Mouse (Mus musculus): ENCODE data around the gene Fam185a.

Gene Fam185a

DNA sequence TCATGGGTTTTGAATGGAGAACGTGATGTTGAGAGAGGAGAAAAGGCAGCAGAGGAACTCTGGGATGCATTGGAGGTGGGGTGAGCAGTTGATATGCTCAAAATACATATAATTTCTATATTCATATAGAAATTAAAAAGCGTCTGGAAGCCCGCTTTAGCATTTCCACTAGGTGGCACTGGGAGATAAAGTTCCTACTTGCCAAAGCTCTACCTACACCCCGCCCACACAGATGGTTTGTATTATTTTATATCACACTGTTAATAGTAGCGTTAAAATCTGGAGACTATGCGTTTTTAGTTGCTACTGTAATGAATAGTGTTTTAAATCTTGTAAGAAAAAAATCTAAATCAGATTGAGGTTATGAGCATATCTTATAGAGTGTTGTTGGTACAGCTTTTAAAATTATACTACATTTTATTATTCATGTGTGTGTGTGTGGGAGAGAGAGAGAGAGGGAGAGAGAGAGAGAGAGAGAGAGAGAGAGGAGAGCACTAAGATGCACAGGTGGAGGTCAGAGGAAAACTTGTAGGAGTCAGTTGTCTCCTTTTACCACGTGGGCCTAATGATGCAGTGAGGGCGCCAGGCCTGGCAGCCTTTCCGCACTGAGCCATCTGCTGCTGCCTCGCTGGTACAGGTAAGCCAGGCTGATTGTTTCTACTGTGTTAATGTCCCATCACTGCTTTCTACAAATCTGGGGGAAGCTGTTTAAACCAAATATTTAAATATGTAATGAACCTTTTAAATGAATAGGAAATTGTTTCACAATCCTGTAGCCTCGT is 9.6 kb downstream of the Fam185a start:
- peak; percentile 24 for DNase-seq

DNA sequence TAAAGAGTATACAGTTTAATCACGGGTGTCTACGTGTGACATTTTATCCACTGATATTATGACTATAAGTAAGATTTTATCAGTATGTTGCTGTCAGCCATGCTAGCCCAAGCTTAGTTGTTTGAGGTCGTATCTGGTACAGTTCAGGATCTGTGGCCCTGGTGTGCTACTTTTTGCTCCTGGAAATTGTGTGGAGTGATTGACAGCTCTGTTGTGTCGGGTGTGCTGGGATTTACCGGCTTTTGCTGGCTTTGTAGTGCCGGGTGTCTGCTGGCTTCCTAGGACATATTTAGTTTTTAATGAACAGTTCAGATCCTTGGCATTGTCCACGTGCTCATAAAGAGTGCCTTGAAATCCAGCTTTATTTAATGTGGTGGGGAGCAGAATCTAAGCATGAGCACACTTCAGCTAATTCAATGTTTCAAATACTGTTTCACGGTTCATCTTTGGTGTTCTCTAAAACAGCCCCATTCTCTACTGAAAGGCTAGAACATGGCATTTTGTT is 11.8 kb downstream of the Fam185a start:
- no peak for DNase-seq

DNA sequence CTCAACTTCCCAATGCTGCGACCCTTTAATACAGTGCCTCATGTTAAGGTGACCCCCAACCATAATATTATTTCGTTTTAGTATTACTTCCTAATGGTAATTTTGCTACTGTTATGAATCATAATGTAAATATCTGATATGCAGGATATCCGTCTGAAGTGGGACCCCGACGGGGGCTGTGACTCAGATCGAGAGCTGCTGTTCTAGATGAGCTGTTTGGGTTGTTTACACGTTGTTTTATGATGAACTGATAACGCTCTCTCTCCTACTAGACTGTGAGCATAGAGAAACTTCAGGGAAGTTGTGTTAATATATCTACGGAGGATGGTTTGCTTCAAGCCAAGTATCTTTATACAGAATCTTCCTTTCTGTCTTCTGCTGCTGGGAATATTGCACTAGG is 13.7 kb downstream of the Fam185a start:
- DNase-seq: no peak

DNA sequence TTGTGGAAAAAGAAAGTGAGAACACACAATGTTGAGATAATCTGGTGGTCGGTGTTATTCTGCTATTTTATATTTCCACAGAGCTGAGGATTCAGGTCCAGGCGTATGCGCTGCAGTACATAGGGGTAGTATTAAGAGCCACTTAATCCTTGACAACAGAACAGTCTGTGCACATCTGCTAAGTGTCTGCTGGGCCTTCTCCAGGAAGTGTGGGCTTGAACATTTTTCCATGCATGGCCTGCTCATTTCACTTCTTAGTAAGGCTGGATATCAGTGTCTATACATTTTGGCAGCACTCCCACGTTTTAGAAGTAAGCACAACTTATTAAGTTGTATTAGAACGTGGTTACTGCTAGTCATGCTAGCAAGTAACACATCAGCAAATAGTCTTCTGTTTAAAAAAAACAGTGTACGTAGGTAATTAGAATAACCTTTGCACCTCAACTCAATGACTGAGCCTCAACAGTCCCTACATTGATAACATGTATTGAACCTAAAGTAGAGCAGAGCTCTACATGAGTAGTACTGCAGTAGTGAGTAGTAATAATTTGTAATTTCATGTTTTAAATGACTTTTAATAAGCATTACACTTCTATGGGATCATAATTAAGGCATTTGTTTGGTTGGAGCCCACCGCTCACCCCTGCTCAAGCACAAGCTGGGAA is 14.8 kb downstream of the Fam185a start:
- no peak for DNase-seq

DNA sequence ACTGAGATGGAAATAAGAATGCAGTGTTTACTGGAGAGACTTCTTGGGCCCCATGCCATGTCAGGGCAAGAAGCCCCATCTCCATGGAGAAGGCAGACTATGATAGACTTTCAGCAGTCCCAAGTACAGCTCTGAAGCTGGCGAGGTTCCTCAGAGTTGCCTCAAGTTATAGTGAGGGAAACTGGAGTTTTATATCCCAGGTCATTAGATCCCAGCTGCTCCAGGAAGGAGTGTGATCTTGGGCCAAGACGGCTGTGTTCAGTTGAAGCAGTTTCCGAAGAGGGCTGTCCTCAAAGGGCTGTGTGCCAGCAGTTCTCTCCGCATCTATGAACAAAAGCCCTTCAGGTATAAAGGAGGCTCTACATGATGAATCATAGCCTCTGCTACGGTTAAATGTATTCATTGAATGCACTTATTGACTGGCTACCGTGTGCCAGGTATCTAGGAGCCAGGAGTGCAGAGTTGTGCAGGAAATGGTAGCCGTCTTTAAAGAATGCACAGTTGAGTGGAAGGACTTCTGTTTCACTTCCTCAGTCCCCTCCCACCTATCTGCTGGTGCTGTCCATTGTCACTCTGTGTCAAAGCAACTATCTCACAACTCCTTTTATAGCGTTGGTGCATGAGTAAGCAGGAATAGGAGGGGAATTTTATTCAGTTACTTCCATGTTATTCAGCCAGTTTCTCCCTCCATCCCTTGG is 16.2 kb downstream of the Fam185a start:
- DNase-seq: peak; percentile 53

DNA sequence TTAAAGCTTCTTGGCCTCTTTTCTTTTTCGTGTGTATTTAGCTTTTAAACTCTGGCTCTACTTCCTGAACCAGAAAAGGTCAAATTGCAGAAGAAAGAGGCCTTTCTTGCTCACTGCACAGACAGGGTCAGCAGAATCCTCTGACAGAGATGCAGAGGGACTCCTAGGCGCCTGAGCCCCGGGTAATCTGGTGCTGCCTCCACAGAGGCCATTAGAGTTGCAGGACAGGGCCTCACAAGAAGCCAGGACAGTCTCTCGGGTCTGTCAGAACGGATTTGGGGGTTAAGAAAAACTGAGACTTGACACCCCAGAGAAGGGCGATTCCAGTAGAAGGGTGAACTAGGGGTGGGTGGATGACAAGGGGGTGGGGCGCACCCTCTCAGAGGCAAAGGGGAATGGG is 42.6 kb downstream of the Fam185a start:
- no peak for DNase-seq

DNA sequence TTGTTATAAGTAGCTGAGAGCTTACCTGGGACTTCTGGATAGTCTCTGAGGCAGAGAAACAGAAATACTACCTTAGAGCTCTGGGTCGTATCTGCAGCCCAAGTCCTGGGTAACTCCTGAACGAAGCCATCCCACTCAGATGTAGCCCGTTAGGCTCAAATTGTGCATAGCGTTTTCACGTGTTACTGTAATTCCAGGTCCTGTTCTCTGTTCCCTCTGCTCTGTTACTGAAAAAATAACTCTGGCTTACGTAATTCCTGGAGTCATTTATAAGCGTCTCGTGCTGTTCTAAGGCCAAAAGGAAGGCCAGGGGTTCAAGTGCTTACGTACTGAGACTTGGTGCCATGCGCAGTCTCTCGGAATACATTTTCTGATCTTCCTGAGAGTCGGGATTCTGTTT is 43.3 kb downstream of the Fam185a start:
- no peak for DNase-seq

DNA sequence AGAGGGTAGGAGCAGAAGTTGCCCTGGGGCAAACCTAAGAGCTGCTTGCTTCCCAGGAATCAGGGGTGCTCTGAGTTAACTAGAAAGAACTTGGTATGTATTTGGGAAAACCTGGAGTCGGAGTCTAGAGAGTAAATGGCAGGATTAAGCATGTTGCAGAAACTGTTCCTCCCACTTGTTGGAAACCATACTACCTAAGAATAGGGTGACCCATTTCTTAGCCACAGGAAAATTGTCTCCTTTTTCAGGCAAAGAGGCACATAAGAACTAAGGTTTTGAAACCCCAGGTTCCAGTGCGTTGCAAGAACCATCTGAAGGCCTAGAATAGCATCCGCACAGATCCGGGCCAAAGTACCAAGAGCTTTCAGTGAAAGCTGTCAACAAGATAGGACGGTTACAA is 53.7 kb downstream of the Fam185a start:
- DNase-seq: no peak

DNA sequence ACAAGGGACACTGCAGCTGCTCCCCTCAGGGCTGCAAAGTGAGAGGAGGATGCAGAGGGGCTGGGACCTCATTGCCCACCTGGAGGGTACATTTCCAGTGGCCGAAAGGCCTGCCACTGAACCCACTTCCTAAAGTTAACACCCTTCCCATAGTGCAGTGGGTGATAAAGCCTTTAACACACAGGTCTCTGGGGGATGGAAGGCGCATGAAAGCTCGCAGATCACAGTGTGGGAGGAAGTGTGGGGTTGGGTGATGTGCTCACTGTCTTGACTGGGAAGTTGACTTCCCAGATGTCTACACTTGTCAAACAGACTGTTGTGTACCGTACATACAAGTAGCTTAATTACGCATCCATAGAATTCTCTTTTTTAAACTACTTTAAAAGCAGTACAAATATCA is 55.0 kb downstream of the Fam185a start:
- DNase-seq: no peak

DNA sequence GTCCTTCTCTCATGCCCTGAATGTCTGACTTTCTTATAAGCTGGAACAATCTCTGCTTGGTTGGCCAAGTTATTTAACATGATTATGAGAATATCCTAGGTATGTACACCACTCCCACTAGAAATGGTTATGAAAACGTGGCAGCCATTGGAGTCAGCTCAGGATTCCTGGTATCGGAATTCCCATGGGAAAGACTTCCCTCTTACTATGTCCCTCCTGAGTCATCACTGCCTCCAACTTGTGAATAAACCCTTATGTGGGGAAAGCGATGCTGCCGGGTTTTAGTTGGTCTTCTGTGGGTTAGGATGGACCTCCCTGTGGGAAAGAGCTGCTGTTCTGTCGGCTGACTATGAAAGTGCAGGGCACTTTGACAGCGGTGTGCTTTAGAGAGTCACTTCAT is 56.8 kb downstream of the Fam185a start:
- DNase-seq: no peak

DNA sequence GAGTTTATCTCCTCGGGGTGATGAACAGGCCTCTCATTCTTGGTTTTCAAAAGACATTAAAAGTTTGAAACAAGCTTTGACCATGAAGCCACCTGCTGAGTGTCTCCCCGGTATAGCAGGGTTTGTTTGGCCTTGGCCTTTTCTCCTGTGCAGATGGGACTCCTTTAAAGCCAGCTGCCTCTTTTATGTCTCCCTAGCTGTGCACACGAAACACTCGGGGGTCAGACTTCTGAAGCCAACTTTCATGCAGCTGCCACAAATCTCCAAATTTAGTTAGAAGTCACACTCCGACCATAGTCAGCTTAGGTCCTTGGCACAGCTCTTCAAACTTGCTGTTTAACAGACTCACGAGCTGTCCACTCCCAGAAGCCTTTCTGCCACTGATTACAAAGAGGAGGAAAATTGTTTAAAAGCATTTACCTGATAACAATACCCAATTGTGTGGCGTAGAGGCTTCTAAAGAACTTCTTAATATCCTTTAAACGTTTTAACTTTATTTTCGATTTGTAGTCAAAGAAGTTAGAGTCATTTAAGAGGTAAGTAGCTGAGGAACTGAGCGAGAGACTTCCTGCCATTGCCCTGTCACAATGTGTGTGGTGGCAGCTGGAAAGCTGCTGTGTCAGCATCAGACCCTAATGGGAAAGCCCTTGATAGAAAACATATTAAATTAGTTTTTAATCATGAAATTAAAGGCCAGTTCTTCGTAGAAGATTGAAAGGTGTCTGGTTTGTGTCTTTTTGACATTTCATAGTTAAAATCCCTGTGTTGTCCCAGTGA is 57.9 kb downstream of the Fam185a start:
- no peak for DNase-seq

DNA sequence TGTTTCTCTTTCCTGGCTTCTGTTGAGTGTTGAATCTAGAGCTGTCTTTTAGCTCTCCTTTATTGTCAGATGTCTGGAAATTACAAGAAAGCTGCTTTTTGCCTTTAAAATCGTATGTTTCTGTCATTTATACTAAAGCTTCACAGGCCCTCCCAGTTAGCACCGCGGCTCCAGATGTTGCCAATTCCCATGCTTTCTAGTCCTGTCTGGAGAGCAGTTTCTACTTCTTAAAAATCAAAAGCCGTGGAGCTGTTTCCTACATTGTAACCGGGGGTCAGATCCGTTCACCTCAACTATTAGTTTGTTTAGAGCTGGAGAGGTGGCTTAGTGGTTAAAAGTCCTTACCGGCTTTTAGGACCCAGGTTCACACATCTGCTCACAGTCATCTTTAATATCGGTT is 58.5 kb downstream of the Fam185a start:
- DNase-seq: no peak

DNA sequence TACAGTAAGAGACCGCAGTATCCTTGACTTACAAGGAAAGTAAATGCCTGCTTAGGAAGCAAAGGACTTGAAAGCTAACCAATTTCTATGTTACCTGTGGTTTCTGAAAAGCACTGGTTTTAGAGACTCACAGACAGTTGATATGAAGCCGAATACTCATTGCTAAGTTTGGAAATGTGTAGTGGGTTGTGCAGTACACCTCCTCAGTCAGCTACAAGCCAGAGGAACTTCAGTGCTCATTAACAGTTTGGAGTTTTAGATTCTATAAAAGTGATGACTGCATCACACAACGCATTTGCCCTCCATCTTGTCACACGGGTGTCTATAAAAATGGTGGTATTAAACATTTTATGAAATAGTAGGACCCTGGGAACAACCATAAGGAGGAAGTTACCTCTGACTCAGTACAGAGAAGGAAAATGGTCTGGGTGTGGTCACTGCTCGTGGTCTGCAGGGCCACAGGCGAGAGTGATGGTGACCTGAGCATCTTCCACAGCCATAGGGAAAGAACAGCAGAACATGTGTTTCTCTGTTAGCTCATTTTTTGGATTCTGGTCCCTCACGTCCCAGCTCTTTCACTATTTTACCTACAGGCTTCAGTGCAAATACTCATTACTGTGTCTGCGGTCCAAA is 60.6 kb downstream of the Fam185a start:
- no peak for DNase-seq

DNA sequence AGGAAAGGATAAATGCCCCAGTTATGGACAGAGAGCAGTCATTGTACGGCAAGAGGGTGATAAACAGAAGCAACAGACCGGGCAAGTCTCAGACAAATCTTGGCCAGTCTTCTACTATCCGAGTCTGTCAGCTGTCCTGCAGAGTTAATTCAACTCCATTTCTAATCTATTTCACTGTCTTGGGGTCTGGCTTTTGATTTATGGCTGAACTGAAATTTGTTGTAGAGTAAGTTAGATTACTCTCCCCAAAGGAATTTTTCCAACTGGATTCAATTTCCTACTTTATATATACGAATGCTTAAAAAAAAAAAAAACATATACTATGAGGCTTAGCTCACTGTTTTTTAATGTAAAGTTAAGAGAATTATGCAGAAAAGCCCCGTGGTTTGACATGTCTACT is 62.0 kb downstream of the Fam185a start:
- no peak for DNase-seq

DNA sequence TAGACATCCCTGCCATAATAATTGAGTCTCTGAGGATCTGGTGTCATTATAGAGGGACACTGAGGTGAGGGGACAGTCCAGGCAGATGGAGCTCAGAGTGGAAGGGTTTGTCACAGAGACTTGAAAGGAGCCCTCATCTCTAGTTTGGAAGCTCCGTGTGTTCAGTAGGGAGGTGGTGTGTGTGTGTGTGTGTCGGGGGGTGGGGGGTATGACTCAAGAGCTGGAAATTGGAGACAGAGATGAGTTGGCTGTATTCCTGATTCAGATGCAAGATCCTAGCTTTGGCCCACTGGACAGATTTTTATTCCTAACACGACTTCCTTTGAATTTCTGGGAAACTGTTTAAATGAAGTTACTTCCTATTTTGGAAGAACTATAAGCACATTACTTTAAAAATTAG is 62.5 kb downstream of the Fam185a start:
- no peak for DNase-seq

DNA sequence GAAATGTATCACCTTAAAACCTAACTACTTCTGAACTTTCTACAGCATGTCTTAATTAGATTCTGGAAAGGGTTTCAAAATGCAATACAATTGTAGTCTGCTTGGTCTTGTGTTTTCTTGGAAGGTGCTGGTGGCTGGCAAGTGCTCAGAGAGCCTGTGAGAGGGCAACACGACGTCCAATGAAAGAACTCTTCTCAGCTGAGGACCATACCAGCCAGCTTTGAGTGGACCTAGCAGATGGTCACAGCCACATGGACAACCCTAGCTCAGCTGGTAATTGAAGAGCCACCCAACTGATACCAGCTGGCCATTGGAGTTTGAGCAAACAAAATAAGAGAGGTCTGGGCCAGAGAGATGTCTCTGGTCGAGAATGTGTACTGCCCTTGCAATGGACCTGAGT is 63.0 kb downstream of the Fam185a start:
- no peak for DNase-seq

DNA sequence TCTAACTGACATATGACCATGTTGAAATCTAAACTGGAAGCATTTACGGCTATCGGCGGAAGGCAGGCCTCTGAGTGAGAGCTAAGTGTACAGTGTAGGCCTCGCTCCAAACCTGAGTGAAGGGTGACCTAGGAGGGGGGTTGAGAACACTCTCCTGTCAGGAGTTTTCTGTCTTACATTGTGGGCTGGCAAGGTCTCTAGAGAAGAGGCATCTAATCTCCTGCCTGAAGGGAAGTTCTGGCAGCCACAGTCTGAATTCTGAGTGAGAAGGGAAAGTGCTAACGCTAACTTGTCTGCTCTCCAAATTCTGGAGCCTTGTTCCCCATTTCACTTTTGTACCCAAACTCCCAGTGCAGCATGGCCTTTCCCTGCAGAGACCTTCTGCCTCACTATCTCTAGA is 63.7 kb downstream of the Fam185a start:
- peak; percentile 6 for DNase-seq

DNA sequence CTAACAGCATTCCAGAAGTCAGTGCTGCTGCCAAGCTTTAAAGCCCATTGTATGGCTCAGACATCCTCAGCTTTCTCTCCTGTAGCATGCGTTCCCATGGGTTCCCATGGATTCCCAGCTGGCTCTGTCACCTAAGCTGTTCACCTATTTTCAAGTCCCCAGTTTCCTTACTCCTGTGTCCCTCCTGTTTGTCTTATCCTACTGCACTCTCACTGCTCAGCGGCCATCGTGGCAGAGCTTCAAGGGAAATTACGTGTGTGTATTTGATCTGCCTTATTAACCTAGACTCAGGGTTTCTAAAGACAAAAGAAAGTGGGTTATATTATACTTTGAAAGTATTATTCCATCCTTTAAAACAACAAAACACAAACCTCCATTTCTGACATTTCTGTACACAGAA is 64.4 kb downstream of the Fam185a start:
- DNase-seq: no peak

DNA sequence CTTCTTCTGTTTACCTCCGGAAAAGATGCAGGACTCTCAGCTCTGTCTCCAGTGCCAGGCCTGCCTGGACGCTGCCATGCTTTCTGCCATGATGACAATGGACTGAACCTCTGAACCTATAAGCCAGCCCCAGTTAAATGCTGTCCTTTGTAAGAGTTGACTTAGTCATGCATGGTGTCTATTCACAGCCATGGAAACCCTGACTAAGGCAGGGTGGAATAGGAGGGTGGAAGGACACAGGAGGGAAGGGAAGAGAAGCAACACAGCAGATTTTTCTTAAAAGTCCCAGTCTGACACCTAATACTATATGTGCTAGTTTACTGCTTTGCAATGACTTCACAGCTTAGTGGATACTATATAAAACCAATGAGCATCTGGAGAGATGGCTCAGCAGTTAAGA is 66.7 kb downstream of the Fam185a start:
- DNase-seq: no peak

DNA sequence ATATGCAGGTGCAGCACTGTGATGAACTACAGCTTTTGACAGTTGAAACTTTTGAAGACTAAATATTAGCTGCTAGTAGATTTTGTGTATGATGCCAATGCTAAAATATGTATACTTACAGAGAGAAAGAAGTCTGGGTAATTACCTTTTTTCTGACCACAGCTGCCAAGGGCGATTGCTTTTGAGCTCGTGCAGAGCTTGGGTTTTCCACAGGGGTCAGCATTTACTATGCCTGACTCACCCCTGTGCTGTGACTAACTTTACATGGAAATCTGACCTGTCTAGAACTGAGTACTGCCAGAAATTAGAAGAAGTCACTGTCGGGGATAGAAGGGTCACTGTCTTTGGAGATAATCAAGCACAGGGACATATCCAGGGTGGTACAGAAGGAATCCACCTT is 67.5 kb downstream of the Fam185a start:
- no peak for DNase-seq

DNA sequence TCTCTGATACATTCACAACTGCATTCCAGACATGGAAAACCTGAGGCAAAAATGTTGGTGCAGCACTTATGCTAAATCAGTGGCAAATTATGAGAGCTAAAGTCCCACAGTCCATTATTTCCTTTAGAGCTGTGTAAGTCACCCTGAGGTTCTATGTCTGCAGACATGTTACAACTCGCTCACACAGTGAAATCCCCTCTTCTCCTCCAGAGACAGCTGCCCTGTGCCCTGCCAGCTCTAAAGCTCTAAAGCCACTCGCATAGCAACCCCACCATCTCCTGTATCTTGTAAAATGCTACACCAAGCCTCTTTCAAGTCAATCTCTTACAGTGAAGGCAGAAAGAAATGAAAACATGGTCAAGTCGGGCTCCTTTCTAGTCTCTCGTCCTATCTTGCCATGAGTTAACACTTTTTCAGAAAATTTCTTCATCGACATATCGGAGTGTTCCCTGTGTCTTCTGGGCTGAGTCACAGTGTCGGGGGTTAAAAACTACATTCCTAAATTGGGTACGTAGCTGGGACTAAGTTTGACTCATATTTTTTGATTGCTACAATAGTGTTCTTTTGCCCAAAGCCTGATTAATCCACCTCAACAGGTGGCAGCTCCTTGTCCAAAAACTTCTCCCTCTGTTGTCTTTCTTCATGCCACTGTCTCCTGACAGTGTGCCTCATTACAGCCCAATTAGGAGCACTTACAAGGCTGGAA is 68.7 kb downstream of the Fam185a start:
- DNase-seq: no peak

DNA sequence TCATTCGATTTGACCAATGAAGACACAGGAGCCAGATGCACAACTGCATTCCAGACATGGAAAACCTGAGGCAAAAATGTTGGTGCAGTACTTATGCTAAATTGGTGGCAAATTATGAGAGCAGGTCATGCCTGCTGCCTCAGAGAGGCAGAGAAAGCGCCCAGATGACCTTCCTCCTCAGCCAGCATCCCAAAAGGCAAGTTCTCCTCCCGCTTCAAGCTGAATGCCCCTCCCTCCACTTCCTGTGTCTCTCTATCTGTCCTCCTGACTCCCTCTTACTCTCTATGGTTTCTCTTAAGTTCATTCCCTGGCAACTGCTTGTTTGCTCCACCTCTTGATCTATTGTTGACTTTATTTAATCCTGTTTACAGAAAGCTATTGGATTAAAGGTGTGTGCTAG is 70.0 kb downstream of the Fam185a start:
- DNase-seq: no peak

Data from lung, postnatal 10 days (tissue).